Mouse (Mus musculus) spleen, adult 2 months (tissue): ENCODE data around the gene Krt42.

Experiments
- CTCF ChIP-seq: fragments of 200-500 bp; IDR thresholded peaks from 2 replicates; pipeline ENCODE4 v1.5.1; 2011; ENCODE audit warnings: mild to moderate bottlenecking, inconsistent platforms; ENCODE audit not compliant: insufficient read depth, insufficient read length, insufficient replicate concordance; ENCODE audit errors: extremely low read depth
- POLR2A ChIP-seq: fragments of 200-500 bp; IDR thresholded peaks from 2 replicates; pipeline ENCODE4 v1.6.1; 2011; ENCODE audit warnings: low read depth, low read length, inconsistent platforms

- TF ChIP-seq CTCF (no peak), POLR2A (no peak)
Measured at GRCm38 (mm10) chr11:100277726-100278480, 8.2 kb upstream of the Krt42 start.
